Mouse (Mus musculus) erythroid progenitor cell, adult 5-6 weeks (primary cell): ENCODE results near the gene Anks1. TPM values are rescaled to one million over a fixed set of nuclear protein-coding genes. Genes with fewer than 3 reads are reported as not detected.

ENCODE experiments used
- total RNA-seq, 2 experiments: library from RNA; stranded (forward) in 1 of 2; stranded (reverse) in 1 of 2; fragments of 150-400 nt in 1 of 2; fragments of 186-747, 209-891 nt in 1 of 2; gene quantifications; 2 replicates each; pipeline versions ENCODE4 v1.2.3 to v1.2.4; 2015 to 2017; ENCODE audit warnings: low replicate concordance in 2 of 2

Anks1 gene
- total RNA-seq, 2 experiments from 2014 or later, result 3.8 to 6.7 TPM

Other genes starting within 250 kb of the Anks1 start
- not detected in 2 replicates for gene Spdef, start 180.4 kb upstream of the Anks1 start, total RNA-seq (2015; ENCODE audit: low replicate concordance)
- not detected in 2 replicates for gene Spdef, start 180.4 kb upstream of the Anks1 start, total RNA-seq (2017; ENCODE audit: low replicate concordance)
- gene D17Wsu92e, start 88.7 kb upstream of the Anks1 start, total RNA-seq (2015; ENCODE audit: low replicate concordance), result 66.7 and 69.2 TPM in 2 replicates
- gene D17Wsu92e, start 88.7 kb upstream of the Anks1 start, total RNA-seq (2017; ENCODE audit: low replicate concordance), result 124 and 152 TPM in 2 replicates
- gene Snrpc, start 71.2 kb upstream of the Anks1 start, total RNA-seq (2015; ENCODE audit: low replicate concordance), result 69.2 and 80.1 TPM in 2 replicates
- gene Snrpc, start 71.2 kb upstream of the Anks1 start, total RNA-seq (2017; ENCODE audit: low replicate concordance), result 29.2 and 44.5 TPM in 2 replicates
- gene Uhrf1bp1, start 52.9 kb upstream of the Anks1 start, total RNA-seq (2015; ENCODE audit: low replicate concordance), result 2.9 and 11.2 TPM in 2 replicates
- 4.2 and 6.0 TPM in 2 replicates for gene Uhrf1bp1, start 52.9 kb upstream of the Anks1 start, total RNA-seq (2017; ENCODE audit: low replicate concordance)
- gene Taf11, start 538 bp downstream of the Anks1 start, total RNA-seq (2015; ENCODE audit: low replicate concordance), result 14.3 and 19.8 TPM in 2 replicates
- gene Taf11, start 538 bp downstream of the Anks1 start, total RNA-seq (2017; ENCODE audit: low replicate concordance), result 15.1 and 15.3 TPM in 2 replicates
- not detected in 2 replicates for gene Tcp11, start 171.3 kb downstream of the Anks1 start, total RNA-seq (2015; ENCODE audit: low replicate concordance)
- gene Tcp11, start 171.3 kb downstream of the Anks1 start, total RNA-seq (2017; ENCODE audit: low replicate concordance), result not detected in 2 replicates
- gene Scube3, start 232.8 kb downstream of the Anks1 start, total RNA-seq (2015; ENCODE audit: low replicate concordance), result not detected in 2 replicates
- not detected in 2 replicates for gene Scube3, start 232.8 kb downstream of the Anks1 start, total RNA-seq (2017; ENCODE audit: low replicate concordance)